Mouse (Mus musculus): Measurements from ENCODE around the gene Nlrp4f. TPM values are rescaled to one million over a fixed set of nuclear protein-coding genes. Genes with fewer than 3 reads are reported as not detected.

The Nlrp4f gene
- total RNA-seq (2023) = not detected

DNA sequence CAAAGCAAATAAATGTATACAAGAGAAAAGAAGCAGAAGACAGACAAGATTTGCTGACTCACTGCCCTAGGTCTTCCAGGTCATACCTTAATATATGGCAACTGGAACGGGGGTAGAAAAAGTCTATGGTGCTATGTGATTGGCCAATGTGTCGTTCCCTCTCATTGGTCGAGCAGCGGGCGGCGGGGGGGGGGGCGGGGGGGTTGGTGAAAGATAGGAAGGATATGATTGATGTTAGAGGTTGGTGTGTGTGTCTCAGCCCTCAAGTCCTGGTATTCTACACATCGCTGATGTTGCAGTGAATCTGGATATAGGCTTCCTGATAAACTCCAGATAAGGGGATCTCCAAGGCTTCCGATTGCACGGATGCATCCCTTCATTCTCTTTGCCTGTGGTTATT, at the start of gene Nlrp4f:
Gene Nlrp4f, minus strand, starts transcription at position 101 of the 400 bp plus-strand sequence.

DNA sequence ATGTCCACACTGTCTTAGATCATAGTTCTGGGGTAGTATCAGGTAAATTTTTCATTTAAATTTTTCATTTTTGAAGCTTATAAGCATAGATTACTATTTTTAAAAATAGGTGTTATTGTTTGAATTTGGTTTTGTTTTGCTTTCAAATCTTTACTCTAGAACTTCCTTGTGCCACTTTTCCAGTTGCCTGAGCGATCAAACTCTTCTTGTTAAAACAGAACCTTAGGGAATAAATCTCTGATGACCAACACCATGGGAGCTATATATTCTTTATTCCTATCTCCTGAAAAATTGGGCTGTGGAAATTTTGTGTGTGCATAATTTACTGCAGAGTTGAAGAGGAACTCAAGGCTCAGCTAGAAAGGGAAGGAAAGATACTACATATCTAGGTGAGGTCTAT, 55.8 kb downstream of the Nlrp4f start, which contains the start of gene Olfr466:
Gene Olfr466, plus strand, starts transcription at position 301 of the 400 bp plus-strand sequence.

DNA sequence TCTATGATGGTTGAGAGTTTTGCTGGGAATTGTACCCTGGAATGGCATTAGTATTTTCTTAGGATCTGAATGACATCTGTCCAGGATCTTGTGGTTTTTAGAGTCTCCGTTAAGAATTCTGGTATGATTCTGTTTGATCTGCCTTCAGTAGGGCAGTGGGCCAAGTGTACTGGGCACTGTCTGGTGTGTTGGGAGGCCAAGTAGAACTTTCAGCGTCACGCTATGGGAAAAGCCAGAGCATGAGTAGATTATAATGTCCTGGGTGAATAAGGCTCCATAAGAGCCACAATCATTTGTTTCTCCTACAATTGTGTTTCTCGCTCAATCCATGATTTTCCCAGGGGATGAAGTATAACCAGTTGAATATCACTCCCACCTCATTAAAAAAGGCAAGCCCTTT, 68.0 kb downstream of the Nlrp4f start, which contains the start of gene Olfr465-ps1:
Gene Olfr465-ps1, plus strand, starts transcription at position 301 of the 400 bp plus-strand sequence.

Other genes starting within 250 kb of the Nlrp4f start
- gene Spata31d1c, start 172.9 kb downstream of the Nlrp4f start, total RNA-seq (2023) = not detected
- not detected for gene Prss47, start 153.2 kb downstream of the Nlrp4f start, total RNA-seq (2023)
- gene Mfsd14b, start 93.0 kb downstream of the Nlrp4f start, total RNA-seq (2023) = 100 to 1,000 TPM; 188 TPM
- gene Olfr465-ps1, start 67.9 kb downstream of the Nlrp4f start, total RNA-seq (2023) = not detected
- not detected for gene Olfr466, start 55.7 kb downstream of the Nlrp4f start, total RNA-seq (2023)
- gene Gm10775, start 53.6 kb upstream of the Nlrp4f start, total RNA-seq (2023) = not detected
- gene Zfp369, start 72.8 kb upstream of the Nlrp4f start, total RNA-seq (2023) = 10 to 100 TPM; 12.0 to 15.2 TPM